Mouse (Mus musculus) gastrocnemius, adult 2 months (tissue): Measurements from ENCODE around the gene Dnah1. TPM values are rescaled to one million over a fixed set of nuclear protein-coding genes. Genes with fewer than 3 reads are reported as not detected.
A peak's percentile ranks its signal among the peaks of the same experiment; 100 is the strongest.

Source experiments
- DNase-seq: peaks from one replicate; pipeline ENCODE4 v3.0.0; 2022
- H3K27ac ChIP-seq: fragments of 200-600 bp; 2 replicates; pipeline ENCODE4 v1.8.1; 2022; ENCODE audit warnings: mild to moderate bottlenecking
- H3K4me3 ChIP-seq: fragments of 200-600 bp; 2 replicates; pipeline ENCODE4 v1.8.1; 2022; ENCODE audit warnings: mild to moderate bottlenecking, moderate library complexity
- CTCF ChIP-seq: fragments of 200-600 bp; IDR thresholded peaks from 2 replicates; pipeline ENCODE4 v1.8.1; 2022; ENCODE audit warnings: antibody characterized with exemption, mild to moderate bottlenecking, moderate library complexity
- intact Hi-C: fragments of 180-260 bp; cut with DNase I; formaldehyde crosslinking; loops from one replicate; pipeline ENCODE4 v1.15.1; 2025
- total RNA-seq, 2 experiments: library from RNA; stranded (reverse); gene quantifications; 2 replicates each; pipeline ENCODE4 v1.2.3; 2021

The Dnah1 gene
- total RNA-seq, 2 experiments from 2014 or later: 0.03 to 0.08 TPM

DNA sequence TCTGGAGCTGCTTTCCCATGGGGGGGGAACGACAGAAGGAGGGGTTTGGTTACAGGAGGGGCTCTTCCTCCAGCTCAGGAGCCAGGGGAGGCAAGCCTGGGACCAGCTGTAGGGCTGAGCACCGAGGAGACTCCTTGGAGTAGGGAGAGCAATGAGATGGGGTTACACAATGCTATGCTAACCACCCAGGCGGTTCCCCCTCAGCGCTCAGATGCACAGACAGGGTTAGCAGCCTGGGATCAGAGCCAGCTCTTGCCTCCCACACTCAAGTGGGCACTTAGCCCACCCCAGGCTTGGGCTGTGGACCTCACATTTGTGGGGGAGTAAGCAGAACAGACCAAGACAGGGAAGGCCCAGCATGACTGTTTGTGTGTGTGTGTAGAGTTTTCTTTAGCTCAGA lies 96.7 kb downstream of the Dnah1 start:
- peak overlapping the region; percentile 56 for H3K27ac ChIP-seq
- no peak for TF ChIP-seq CTCF
- intact Hi-C loops: no loop called here
- DNase-seq: no peak
- H3K4me3 ChIP-seq: no peak overlapping the region

DNA sequence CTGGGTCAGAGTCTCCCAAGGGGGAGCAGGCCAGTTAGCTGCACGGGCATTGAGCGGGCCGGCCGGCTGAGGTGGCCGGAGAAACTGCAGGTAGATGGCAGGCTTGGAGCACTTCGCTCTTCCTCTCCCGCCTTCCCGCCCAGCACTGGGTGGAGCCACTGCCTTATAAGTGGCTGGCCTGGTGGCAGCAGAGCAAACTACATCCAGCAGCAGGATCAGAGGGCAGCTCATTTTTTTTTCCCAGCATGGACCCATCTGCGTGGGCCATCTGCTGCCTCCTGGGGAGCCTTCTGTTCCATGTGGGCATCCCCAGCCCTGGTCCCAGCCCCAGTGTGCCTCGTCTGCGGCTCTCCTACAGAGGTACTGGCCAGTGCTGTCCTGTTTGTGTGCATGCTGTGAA lies 106.0 kb downstream of the Dnah1 start, which contains the start of gene Sema3g:
TSS of gene Sema3g (plus strand) at position 195 of the 400 bp plus-strand sequence.
- intact Hi-C loops: no loop called here
- peak; percentile 68 for DNase-seq
- Histone ChIP-seq H3K27ac (peak within 1 kb of the TSS; percentile 74), H3K4me3 (peak within 1 kb of the TSS; percentile 65)
- peak; percentile 64 for TF ChIP-seq CTCF

DNA sequence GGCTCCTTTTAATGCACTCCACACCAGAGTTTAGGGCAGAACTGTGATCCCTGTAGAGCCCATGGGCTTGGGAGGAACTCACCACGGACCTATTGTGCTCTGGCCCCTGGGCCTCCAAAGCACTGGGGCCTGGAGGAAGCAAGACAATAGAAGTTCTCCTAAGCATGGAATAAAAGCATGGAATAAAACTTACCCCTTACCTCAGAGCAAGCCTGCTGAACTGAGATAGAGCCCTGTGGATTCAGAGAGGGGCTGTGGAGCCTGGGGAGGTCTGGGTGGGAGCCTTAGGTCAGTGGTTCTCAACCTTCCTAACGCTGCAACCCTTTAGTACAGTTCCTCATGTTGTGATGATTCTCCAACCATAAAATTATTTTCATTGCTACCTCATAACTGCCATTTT lies 106.8 kb downstream of the Dnah1 start, which contains the start of gene Nisch:
TSS of gene Nisch (minus strand) at position 101 of the 400 bp plus-strand sequence.
- no peak for TF ChIP-seq CTCF
- peak within 1 kb of the TSS; percentile 74 for H3K27ac ChIP-seq
- intact Hi-C loops: no loop called here

DNA sequence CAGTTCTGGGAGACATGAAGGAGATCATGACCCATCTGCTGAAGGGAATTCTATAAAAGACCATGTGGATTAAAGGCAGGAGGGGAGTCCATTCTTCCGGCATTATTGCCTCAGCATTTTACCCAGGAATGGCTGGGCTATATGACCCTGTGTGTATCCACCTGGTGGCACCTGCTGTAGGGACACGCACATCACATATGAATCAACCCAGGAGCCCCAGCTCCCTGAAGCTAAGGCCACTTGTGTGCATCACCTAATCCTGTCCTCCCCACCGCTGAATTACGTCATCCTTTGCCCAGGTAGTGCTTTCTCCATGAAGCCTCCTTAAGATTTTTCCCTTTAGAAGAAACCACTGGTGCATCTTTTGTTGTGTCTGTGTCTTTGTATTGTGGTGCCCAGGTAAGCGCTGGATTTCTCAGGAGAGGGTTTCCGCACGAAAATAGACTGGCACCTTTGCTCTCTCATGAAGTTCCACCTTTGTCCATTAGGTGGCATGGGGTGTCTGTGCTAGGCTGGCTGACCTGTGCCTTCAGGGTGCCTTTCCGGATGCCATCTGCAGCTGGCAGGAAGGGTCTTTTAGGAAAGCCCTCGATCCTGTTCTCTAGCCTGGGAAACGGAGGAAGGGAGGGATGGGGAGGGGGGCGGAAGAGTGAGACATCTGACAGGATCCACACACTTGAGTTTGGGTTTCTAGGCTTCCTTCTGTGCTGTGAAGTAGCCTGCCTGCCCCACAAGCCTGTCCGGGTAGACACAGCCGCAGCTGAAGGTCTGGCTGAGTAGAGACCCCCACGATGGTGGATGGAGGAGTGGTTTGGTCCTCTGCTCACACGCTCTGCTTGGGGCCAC lies 108.3 kb downstream of the Dnah1 start:
- peak; percentile 63 for DNase-seq
- peak overlapping the region; percentile 23; the same call in 1 of the 2 replicates for H3K4me3 ChIP-seq
- peak overlapping the region; percentile 28; the same call in 1 of the 2 replicates for H3K27ac ChIP-seq
- TF ChIP-seq CTCF: peak; percentile 87
- intact Hi-C loops: loop anchor here (1.0 kb wide), 1 partner anchor 19 kb away; no protein-coding TSS in a partner anchor

More for the DNA sequence above, 106.8 kb downstream of the Dnah1 start, which contains the start of gene Nisch:
- no peak for DNase-seq
- H3K4me3 ChIP-seq: peak within 1 kb of the TSS; percentile 65

DNA sequence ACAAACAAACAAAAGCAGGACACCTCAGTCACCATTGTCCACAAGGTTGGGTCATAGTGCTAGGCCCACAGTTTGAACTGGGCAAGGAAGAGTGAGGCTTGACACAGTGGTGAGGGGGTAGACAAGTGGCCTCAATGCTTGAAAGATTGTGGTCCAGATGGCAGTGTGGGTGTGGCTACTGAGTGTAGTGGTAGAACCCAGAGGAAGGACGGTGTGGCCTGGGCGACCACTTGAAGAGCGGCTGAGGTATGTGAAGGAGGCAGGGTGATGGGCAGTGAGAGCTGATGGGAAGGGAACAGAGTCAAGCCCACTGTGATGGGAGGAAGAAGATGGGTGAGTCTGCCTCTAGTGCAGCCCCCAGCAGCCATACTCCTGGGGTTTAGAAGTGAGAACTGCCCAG lies 109.0 kb downstream of the Dnah1 start:
- no peak for TF ChIP-seq CTCF
- Histone ChIP-seq H3K27ac (no peak overlapping the region), H3K4me3 (no peak overlapping the region)
- DNase-seq: no peak
- intact Hi-C loops: loop anchor here (1.0 kb wide), 1 partner anchor 20 kb away; no protein-coding TSS in a partner anchor

DNA sequence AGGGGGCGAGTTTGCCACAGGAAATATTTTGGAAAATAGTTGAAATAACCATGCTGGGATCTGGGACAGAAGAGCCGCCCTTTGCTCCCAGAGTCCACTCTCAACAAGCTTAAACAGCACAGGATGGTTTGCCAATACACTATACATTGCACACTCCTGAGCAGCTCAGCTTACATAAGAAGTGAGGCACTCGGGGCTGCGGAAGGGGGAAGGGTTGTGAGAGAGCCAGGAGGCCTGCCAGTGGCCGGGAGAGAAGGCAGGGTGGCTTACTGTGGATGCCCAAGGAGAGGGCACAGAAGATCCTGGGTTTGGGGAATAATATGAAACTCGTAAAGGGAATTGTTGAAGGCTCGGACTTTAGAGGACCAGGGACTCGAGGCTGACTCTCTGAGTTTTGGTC lies 109.8 kb downstream of the Dnah1 start:
- TF ChIP-seq CTCF: no peak
- DNase-seq: no peak
- intact Hi-C loops: no loop called here
- Histone ChIP-seq H3K27ac (no peak overlapping the region), H3K4me3 (no peak overlapping the region)

DNA sequence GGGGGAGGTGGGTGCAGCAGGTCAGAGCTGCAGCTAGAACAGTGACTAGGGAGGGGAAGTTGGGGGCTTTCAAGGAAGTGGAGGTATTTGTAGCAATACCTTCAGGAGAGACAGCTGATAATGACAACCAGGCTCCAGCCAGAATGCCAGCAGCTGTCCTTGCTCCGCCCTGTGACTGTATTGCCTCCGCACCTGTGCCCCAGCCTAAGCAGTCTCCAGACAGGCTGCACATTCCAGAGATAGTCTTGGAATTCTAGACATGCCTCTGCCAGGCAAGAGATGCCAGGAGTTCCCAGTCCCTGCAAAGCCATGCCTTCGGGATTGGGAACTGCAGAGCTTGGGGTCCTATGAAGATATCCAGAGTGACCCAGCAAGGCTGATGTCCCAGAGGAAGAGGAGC lies 111.2 kb downstream of the Dnah1 start:
- intact Hi-C loops: no loop called here
- H3K4me3 ChIP-seq: no peak overlapping the region
- DNase-seq: no peak
- no peak overlapping the region for H3K27ac ChIP-seq
- TF ChIP-seq CTCF: no peak

DNA sequence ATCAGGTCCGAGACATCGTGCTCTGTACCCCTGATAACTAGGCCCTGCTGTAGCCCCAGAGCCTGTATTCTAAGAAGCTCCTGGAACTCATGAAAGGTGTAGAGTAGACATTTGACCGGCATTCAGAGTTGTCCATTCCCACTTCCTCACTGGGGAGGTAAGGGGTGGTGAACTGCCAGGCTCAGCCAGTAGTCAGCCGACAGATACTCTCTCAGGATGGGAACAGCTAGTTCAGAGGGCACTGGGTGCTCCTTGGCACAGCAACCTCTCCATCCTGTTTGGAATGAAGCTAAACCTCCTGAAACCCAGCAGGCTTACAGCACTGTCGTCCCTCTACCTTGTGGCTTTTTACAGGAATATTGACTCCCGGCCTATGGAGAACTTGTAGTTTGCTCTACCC lies 111.8 kb downstream of the Dnah1 start:
- Histone ChIP-seq H3K27ac (no peak overlapping the region), H3K4me3 (no peak overlapping the region)
- DNase-seq: no peak
- no peak for TF ChIP-seq CTCF
- intact Hi-C loops: no loop called here

Other genes with a start within 250 kb of the Dnah1 start
- gene Smim4, start 194.9 kb downstream of the Dnah1 start, total RNA-seq: 10 to 100 TPM; 33.4 to 36.1 TPM
- 1 to 10 TPM; 1.2 to 1.7 TPM for gene Nt5dc2, start 192.8 kb downstream of the Dnah1 start, total RNA-seq
- gene Stab1, start 155.3 kb downstream of the Dnah1 start, total RNA-seq: 10 to 100 TPM; 14.0 to 16.5 TPM
- 1,000 to 10,000 TPM in 1 of 2 experiments, 100 to 1,000 TPM in 1; 386 to 1,185 TPM for gene Tnnc1, start 115.6 kb downstream of the Dnah1 start, total RNA-seq
- 10 to 100 TPM; 60.8 to 70.3 TPM for gene Nisch, start 107.0 kb downstream of the Dnah1 start, total RNA-seq
- 1 to 10 TPM; 7.0 to 8.3 TPM for gene Sema3g, start 106.0 kb downstream of the Dnah1 start, total RNA-seq
- 1 to 10 TPM; 7.3 to 8.9 TPM for gene Phf7, start 72.6 kb downstream of the Dnah1 start, total RNA-seq
- 10 to 100 TPM; 46.7 to 48.0 TPM for gene Bap1, start 72.4 kb downstream of the Dnah1 start, total RNA-seq
- gene Capn7, start 12.7 kb upstream of the Dnah1 start, total RNA-seq: 10 to 100 TPM; 29.4 to 33.6 TPM
- gene Sh3bp5, start 112.2 kb upstream of the Dnah1 start, total RNA-seq: 10 to 100 TPM; 55.1 to 58.5 TPM
- 10 to 100 TPM in 1 of 2 experiments, 1 to 10 TPM in 1; 7.1 to 11.5 TPM for gene Eaf1, start 170.5 kb upstream of the Dnah1 start, total RNA-seq
- gene Mettl6, start 171.1 kb upstream of the Dnah1 start, total RNA-seq: 1 to 10 TPM; 9.5 to 9.8 TPM